Mouse (Mus musculus): ENCODE measurements at regions not wholly inside any gene's neighbourhood (a gene's known extent, or its start where the extent isn't known, plus 50 kb on each side); places are given as distances from the start of the nearest gene placed in this dataset.

DNA sequence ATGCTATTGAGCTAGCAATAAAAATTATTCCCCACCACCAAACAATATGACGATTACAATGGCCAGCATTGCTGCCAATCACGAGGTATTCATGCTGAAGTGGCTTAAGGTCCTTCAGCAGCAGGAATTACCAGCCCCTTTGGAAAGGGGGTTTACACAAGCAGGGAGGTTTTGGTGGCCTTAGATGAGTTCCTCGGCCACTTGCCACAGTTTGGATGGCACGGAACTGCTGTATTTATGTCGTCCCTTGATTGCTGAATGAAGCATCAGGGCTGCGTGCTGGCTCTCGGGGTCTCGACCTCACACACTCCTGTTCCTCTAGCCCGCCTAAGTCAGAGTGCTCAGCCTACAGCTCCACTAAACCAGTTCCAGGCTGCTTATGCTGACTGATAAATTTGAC lies 361.2 kb upstream of the Nfe2l3 start:
- ATAC-seq (ENCODE audit: extremely low read depth, insufficient number of reproducible peaks, low FRiP score, poor library complexity, severe bottlenecking): no peak

DNA sequence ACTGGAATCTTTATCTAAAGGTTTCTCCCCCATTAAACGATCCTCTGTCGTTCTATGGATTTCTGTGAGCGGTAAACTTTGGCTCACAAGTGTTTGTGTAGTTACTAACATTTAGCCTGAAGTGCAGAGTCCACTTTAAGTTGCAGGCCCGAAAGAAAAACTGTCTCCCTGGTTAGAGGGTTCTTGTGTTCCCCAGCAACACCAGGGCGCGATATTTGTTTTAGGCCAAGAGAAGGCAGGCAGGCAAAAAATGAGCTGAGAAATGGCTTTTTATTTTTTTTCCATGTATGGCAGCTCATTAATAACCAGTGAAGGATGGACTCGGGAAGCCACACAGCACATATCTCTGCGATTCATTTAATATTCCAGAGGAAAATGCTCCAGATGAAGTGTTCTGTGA lies 357.4 kb upstream of the Nfe2l3 start:
- no peak for ATAC-seq (ENCODE audit: extremely low read depth, insufficient number of reproducible peaks, low FRiP score, poor library complexity, severe bottlenecking)

DNA sequence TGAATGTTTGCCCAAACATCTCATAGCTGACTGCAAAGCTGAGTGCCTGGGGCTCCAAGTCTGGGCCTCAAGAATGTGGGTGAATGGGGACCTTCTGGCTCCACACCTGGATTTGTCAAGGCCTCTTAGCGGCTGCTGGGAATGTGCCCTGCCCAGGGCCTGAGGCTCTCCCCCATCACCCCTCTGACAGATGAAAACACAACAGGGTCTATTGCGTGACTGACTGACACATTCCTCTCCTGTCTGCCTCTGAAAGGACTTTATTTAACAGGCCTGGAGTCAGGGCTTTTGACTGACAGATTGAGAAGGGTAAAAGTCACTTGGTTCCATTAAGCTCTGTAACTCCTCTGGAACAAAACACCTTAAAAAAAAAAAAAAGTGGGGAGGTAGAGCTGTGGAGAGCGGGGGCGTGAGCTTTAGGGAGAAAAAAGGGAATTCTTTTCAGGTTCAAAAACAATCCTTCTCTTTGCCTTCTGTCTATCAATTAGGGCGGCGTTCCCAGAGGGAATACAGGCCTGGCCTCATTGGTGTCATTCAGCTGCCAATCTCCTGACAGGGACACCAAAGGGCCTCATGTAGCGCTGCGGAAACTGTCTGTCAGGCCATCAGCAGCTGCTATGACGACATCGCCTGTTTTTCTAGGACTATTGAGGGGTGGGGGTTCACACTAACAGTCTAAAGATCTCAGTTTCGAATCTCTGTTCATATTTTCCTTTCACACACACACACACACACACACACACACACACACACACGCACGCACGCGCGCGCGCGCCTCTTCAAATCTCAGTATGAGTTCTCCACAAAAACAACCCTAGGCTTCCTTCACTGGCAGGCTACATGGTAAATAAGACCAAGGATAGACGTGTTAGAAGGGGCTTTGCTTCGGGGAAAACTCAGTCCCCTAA lies 355.4 kb upstream of the Nfe2l3 start:
- no peak for ATAC-seq (ENCODE audit: extremely low read depth, insufficient number of reproducible peaks, low FRiP score, poor library complexity, severe bottlenecking)

DNA sequence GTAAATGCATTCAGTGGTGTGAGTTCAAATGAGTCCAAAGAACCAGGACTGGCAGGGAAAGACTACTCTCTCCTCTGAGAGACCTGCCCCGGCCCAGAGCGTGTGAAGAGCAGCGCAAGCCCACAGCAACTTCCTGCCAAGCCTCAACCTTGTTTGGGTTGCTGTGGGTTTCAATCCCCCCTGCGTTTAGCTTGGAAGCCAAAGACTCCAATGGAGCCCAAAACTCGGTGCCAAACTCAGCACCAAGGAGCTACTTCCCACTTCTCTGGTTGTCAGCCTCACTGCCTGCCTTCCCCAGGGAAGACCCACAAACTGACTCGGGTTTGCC lies 354.7 kb upstream of the Nfe2l3 start:
- ATAC-seq (ENCODE audit: extremely low read depth, insufficient number of reproducible peaks, low FRiP score, poor library complexity, severe bottlenecking): no peak

DNA sequence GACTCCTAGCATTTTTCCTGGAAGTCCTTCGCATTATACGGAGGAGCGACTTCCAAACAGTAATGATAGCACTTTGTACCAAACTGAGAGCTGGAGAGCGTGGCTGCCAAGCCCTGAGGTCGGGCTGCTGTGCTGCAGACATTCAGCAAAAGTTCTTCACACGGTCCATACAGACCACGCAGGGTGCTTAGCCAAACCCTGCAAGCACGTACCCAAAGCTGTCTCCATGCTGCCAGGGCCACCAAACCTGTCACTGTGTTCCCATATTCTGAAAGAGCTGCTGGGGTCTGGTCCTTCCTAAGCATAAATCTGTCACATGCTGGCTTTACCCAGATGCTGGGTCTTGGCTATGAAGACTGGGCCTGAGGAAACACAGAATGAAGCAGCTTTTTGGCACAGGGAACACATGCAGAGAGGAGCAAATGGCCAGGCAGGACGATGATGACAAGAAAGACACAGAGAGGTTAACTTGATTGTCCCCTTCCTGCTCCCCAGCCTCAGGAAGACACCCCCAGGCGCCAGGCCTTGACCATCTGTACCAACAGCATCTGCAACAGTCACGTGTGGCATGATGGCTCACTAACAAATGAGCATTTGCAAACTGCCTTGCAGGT lies 354.0 kb upstream of the Nfe2l3 start:
- no peak for ATAC-seq (ENCODE audit: extremely low read depth, insufficient number of reproducible peaks, low FRiP score, poor library complexity, severe bottlenecking)

DNA sequence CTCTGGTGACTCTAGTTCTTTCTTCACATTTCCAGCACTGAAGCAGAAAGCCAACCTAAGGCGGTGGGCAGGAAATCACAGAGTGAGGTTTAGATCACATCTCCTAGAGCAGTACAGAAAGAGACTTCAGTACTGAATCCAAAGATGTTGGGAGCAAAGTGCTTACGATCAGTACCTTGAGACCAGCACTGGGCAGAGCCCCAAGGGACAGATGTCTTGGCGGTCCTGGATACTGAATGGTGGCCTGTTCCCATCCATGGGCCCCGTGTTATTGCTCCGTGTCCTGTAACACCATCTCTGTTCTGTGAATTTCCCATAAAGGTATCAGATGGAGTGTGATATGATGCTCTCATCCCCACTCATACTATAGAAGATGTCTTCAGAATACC lies 353.5 kb upstream of the Nfe2l3 start:
- ATAC-seq (ENCODE audit: extremely low read depth, insufficient number of reproducible peaks, low FRiP score, poor library complexity, severe bottlenecking): no peak

DNA sequence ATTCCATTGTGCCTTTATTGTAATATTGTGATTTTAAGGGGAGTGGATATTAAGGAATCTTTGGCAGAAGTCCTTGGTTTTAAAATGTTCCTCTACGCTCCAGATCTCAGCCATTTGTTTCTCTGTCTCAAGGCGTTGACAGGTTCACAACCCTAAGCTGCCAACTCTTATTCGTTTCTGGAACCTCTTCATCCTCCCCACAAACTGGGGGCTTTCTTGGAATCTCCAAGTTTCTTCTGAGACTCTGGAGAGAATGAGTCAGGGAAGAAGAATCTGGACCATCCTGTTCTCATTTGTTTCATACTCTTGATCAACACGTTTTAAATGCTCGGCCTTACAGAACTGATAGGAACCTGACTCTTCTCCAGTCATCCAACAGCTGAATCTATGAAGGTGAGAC lies 351.4 kb upstream of the Nfe2l3 start:
- ATAC-seq (ENCODE audit: extremely low read depth, insufficient number of reproducible peaks, low FRiP score, poor library complexity, severe bottlenecking): no peak

DNA sequence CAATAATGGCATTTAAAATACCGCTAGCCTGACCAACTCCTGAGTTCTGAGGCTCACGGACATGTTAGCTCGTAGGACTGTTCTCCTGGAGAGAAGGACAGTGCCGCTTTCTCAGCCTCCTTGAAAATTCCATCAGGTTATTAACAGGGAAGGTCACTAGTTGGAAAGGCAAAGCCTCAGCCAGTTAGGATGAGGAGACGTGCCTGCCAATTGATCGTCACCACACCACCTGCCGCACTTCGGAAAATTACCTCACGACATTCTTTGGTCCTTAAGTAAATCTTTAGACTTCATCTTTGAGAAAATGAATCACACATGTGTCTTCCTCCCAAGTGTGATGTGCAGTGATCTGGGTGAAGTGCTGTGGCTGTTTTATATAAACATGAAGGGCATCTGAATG lies 347.8 kb upstream of the Nfe2l3 start:
- no peak for ATAC-seq (ENCODE audit: extremely low read depth, insufficient number of reproducible peaks, low FRiP score, poor library complexity, severe bottlenecking)

DNA sequence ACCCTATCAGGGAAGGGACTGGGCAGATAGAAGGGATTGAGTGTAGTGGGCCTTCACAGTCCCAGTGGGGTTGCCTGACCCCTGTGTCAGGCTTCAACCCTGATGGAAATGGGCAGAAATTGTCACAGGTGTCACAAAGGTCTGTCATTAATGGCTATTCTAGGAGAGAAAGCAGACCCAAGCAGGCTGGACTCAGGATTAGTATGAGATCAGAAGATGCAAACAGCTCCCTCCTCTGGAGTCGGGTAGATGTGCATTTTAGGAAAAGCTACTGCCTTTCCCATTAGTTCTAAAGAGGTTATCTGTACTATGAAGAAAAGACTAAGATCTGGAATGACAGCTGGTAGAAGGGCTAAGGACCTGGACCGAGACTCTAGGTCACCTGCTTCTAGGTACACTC lies 346.9 kb upstream of the Nfe2l3 start:
- ATAC-seq (ENCODE audit: extremely low read depth, insufficient number of reproducible peaks, low FRiP score, poor library complexity, severe bottlenecking): no peak

DNA sequence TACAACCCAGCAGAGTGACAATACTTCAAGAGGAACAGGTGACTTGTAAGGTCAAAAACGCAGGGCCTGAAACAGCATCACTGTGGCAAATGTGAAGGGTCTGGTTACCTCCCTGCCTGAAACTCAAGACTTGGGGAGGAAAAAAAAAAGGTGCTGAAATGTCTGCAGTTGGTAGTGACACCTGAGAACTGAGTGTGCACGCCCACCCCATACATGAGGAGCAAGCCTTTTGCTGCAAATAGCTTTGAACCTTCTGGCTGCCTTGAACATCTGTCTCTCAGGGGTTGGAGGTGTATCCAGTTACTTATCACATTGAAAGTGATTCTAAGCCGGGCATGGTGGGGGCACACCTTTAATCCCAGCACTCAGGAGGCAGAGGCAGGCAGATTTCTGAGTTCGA lies 346.1 kb upstream of the Nfe2l3 start:
- no peak for ATAC-seq (ENCODE audit: extremely low read depth, insufficient number of reproducible peaks, low FRiP score, poor library complexity, severe bottlenecking)

DNA sequence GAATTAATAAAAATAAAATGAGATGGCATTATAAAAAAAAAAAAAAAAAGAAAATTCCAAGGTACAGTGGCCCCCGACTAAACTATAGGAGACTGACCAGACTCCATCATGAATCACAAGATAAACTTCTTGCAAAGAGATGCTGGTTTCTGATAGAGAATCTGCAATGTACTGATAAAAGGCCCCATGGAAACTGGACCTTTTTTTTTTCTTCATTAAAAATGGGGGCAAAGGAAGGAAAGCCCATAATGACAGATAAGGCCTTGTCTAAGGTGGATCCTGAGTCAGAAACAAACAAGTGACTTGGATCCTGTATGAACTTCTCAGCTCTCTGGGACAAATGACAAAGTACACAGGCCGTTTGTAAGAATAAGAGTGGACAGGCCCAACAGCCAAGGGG lies 344.7 kb upstream of the Nfe2l3 start:
- no peak for ATAC-seq (ENCODE audit: extremely low read depth, insufficient number of reproducible peaks, low FRiP score, poor library complexity, severe bottlenecking)

DNA sequence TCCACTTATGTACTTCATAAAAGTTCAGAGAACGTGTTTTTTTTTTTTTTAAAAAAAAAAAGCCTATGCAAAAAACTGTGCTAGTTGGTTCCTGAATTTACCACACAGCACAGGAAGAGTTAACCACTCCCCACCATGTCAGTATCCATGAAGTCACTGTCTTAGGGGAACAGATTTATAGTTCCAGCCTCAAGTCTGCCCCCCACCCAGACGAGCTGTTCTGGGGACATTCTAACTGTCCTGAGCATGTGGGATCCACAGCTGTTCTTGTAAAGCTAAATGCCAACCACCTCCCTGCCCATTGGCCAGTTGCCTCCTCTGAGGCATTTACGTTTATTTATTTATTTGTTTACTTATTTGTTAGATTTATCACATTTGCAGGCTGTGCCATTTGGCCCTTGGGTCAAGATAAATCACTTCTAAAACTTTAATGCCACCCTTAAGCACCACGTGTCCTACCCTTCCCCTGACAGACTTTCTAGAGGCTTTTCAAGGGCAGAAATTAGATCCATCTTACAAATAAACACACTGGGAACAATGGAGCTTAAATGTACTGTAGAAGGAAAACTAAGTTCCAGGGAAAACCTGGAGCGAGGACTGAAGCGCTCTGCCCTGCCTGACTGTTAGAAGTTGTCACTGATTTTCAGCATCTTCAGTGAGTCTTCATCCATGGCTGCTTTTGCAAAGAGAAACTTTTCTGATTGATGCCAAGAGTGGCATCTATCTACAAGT lies 343.7 kb upstream of the Nfe2l3 start:
- ATAC-seq (ENCODE audit: extremely low read depth, insufficient number of reproducible peaks, low FRiP score, poor library complexity, severe bottlenecking): no peak

DNA sequence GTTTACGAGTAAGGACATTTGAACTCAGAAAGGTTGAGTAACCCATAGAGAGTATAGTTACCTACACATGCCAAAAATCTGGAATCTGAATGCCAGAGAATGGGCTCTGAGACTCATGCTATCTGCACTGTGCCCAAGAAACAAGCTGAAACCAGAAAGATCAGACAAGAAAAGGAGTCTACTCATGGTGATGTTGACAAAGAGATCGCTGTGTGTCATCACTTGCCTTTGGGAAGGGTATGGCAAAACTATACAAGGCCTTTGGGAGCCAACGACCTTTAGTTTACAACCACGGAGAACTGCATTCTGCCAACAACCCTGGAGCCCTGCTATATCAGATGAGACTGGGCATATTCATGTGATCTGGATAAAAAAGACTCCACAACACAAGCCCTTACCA lies 339.3 kb upstream of the Nfe2l3 start:
- no peak for ATAC-seq (ENCODE audit: extremely low read depth, insufficient number of reproducible peaks, low FRiP score, poor library complexity, severe bottlenecking)

DNA sequence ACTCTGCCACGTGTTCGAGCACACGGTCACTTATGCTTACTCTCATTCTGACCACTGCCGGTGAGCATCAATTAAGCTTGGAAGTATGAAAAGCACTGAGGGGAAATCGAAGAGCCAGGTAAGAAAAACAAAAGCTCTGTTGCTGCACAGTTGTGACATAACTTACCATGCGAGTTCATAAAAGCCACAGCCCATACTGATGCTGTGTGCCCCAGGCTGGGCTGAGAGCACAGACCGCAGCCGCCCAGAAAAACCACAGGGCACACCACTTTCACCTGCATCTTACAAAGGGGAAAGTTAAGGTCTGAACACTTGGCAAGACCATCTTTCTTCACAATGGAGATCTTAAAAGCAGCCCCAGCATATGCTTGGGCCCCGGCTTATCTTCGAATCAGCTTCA lies 338.2 kb upstream of the Nfe2l3 start:
- ATAC-seq (ENCODE audit: extremely low read depth, insufficient number of reproducible peaks, low FRiP score, poor library complexity, severe bottlenecking): no peak

DNA sequence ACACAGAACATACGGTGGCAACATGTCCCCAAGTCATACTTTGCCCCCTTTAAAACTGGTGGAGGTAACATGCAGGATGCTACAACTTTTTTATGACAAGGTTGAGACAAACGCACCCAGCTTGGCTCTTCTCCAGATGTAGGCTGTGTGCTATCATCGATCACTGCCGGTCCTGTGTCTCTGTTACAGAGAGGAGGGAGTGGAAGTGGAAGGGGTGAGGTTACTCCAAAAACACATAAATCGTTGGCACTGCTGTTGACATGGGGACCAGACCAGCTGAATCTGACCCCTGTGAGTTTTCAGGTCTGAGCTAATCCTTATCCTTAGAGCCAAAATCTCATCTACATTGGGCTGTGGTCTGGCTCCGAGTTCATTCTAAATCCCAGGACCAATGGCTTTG lies 335.0 kb upstream of the Nfe2l3 start:
- no peak for ATAC-seq (ENCODE audit: extremely low read depth, insufficient number of reproducible peaks, low FRiP score, poor library complexity, severe bottlenecking)

DNA sequence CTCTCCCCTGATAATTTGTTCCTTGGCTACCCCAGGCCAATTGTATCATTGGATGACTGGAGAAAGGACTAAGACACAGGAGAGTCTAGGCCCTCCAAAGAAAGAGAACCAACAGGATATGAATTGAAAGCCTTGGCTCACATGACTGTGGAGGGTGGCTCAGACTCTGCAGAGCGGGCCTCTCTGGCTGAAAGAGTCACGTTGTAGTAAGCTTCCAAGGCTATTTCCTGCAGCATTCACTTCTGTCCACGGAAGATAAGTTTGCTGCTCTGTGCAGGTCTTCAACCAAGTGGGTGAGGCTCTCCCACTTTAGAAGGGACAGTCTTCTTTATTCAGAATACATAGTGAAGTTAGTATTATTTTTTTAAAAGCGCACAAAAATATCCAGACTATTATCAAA lies 332.1 kb upstream of the Nfe2l3 start:
- ATAC-seq (ENCODE audit: extremely low read depth, insufficient number of reproducible peaks, low FRiP score, poor library complexity, severe bottlenecking): no peak

DNA sequence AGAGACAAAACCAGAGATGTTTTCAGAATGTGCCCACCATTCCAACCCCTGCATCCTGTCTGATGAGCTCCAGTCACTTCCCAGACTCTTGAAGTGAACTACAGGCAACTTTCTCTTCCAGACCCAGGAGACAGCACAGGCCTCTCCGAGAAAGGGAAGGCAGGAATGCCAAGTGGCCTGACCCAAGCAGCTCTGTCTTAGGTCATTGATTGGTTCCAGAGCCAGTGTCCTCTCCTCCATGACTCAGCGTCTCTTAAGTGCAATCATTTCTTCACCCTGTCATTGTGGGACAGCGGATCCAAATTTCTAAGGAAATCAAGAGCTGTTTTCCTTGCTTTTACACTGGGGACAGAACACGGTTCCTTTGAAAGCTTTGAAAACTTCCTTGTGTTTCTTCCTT lies 329.2 kb upstream of the Nfe2l3 start:
- no peak for ATAC-seq (ENCODE audit: extremely low read depth, insufficient number of reproducible peaks, low FRiP score, poor library complexity, severe bottlenecking)

DNA sequence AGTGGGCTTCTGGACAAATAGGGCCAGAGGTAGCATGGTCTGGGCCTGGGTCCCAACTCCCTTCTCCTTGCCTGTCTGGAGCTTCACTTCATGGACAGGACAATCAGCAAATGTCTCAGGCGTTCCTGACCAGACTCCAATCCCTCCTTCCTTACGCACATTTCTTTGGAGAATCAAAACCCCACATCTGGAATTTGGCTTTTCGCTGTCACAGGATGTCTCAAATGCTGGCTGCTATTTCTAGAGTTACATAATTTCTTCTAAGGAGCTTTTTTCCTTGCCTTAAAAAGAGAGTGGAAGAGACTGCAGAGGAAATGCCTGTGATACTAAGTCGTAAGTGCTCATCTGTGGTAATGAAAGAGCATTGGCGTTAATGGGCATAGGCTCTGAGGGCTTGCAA lies 328.1 kb upstream of the Nfe2l3 start:
- no peak for ATAC-seq (ENCODE audit: extremely low read depth, insufficient number of reproducible peaks, low FRiP score, poor library complexity, severe bottlenecking)

DNA sequence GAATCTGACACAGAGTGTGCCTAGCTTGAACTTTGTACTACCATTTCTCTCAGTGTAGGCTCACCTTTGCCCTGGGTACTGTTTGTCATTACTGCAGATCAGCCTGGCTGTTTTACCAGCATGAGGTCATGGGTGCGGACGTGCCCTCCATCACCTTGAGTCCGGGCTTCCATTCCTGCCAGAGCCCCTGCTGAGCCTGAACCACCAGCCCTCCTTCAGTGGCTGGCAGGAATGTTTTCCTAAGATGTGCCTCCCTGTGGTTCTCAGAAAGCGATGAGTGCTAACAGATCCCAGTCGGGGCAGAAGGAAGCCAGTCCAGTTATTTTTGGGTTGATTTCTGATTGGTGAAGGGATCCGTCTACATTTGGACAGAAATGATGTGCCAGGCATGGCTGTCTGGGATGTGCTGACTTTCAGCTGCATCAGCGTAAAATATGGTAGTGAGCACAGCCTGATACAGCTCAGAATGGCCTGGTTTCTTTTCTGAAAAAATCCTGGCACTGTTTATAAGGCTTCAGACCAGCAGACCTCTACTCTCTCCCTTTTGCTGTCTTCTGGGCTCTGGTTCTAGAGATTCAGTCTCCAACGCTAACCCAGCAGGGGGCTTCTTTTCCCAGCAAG lies 324.0 kb upstream of the Nfe2l3 start:
- no peak for ATAC-seq (ENCODE audit: extremely low read depth, insufficient number of reproducible peaks, low FRiP score, poor library complexity, severe bottlenecking)

DNA sequence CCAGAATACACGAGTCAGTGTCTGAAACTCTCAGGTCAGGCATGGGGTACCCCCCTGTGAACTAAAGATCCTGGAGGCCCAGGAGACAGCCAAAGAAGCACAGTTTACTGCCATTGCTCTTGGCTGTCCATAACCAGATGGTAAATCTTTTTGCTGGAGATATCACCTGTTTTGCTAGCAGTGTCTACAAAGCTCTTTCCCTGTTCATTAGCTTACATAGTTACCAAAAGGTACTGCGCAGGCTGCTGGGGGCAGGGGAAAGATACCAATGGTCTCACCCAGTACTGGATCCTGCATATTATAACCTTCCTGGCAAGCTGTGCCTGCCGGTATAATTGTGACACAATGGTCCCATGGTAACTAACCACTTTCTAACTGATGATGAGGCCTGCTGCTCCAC lies 321.9 kb upstream of the Nfe2l3 start:
- no peak for ATAC-seq (ENCODE audit: extremely low read depth, insufficient number of reproducible peaks, low FRiP score, poor library complexity, severe bottlenecking)

All from neutrophil, adult 5-6 weeks (primary cell).